Mouse (Mus musculus): ENCODE measurements around the gene Hc. TPM values are rescaled to one million over a fixed set of nuclear protein-coding genes. Genes with fewer than 3 reads are reported as not detected.

The Hc gene
- polyA plus RNA-seq, 1 experiment from 2014 or later, result not detected

DNA sequence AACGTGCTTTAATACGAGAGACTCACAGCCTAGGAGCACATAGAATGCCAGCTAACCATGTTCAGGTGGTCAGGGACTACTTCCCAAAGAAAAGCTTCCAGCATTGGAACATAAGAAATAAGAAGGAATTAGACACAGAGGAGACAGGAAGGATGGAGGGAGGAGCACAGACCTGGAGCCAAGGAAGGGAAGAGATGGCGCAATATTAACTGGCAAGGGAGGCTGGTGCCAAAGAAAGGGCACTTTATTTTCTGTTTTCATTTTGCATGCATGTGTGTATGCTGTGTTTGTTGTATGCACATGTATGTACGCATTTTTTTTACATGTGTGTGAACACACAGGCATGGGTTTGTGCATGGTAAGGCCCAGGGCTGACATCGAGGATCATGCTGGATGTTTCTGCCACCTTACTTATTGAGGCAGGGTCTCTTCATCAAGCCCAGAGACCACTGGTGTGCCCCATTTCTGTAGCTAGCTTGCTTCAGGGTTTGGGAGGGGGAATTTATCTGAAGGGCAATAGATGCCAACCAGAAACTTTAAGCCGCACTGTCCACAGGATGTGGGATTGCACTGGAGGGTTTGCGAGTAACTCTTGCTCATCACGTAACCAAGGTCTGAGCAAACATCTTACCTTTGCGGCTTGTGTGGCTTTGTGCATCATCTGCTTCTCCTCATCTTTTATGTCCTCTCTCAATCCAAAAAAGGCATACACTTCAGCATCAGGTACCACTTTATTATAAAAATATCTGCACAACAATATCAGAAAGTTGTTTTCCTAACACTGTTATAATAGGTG is 22.5 kb downstream of the Hc start:
- Histone ChIP-seq H3K4me2 (ENCODE audit: low read depth, low read length) (no peak overlapping the region), H3K9me3 (ENCODE audit: control insufficient read depth, low read length) (peaks cover 6% of the 10 kb centered on the region; the same call in 1 of the 2 replicates), H3K4me3 (ENCODE audit: low read depth, low read length) (no peak overlapping the region), H3K4me1 (ENCODE audit: control insufficient read depth, insufficient read depth, low read length) (no peaks in the 10 kb centered on the region), H3K9ac (ENCODE audit: low read depth, low read length) (no peak overlapping the region), H3K27me3 (replicated peaks; ENCODE audit: control insufficient read depth, insufficient read depth, low read length) (no peaks in the 10 kb centered on the region), H3K27ac (replicated peaks; ENCODE audit: low read depth, low read length) (no peak overlapping the region), H3K36me3 (ENCODE audit: control insufficient read depth, insufficient read depth, low read length) (no peaks in the 10 kb centered on the region)
- no peak for ATAC-seq (ENCODE audit: low read depth)
- WGBS, result 87% methylated on average over 9 of the region's 9 CpGs
- no peak for DNase-seq (ENCODE audit: low spot score)

DNA sequence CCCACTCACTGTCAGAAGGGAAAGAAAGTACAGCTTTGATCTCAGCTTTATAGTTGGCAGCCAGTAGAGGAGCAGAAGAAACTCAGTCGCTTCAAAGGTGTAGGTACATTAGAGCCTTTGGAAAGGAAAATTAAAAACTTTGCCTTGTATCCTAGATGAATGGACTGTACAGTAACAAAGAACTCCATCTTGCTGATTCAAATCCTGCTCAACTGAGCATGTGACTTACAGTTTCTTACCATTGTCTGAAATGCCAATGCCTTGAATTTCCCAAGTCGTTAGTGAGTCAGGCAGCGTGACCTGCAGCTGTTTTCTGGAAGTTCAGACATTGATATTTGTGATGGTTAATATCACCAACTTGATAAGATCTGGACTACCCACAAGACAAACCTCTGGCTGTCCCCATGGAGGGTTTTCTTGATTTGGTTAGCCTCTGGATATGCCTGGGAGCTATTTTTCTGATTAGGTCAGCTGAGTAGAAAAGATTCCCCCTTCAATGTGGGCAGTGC is 36.5 kb downstream of the Hc start:
- Histone ChIP-seq H3K9ac (ENCODE audit: low read depth, low read length) (no peak overlapping the region), H3K4me3 (ENCODE audit: low read depth, low read length) (no peak overlapping the region), H3K27ac (replicated peaks; ENCODE audit: low read depth, low read length) (no peak overlapping the region), H3K27me3 (replicated peaks; ENCODE audit: control insufficient read depth, insufficient read depth, low read length) (no peaks in the 10 kb centered on the region), H3K36me3 (ENCODE audit: control insufficient read depth, insufficient read depth, low read length) (no peaks in the 10 kb centered on the region), H3K4me2 (ENCODE audit: low read depth, low read length) (no peak overlapping the region), H3K4me1 (ENCODE audit: control insufficient read depth, insufficient read depth, low read length) (no peaks in the 10 kb centered on the region), H3K9me3 (ENCODE audit: control insufficient read depth, low read length) (no peaks in the 10 kb centered on the region)
- WGBS, result 82% methylated on average over 3 of the region's 3 CpGs
- DNase-seq (ENCODE audit: low spot score), result no peak
- ATAC-seq (ENCODE audit: low read depth), result no peak

- H3K36me3 ChIP-seq (ENCODE audit: control insufficient read depth, insufficient read depth, low read length), result no peaks in the 10 kb centered on the region
- H3K9ac ChIP-seq (ENCODE audit: low read depth, low read length), result no peak overlapping the region
- H3K27ac ChIP-seq (replicated peaks; ENCODE audit: low read depth, low read length), result no peak overlapping the region
- no peaks in the 10 kb centered on the region for H3K27me3 ChIP-seq (replicated peaks; ENCODE audit: control insufficient read depth, insufficient read depth, low read length)
- 76% methylated on average over 5 of the region's 5 CpGs for WGBS
- DNase-seq (ENCODE audit: low spot score), result no peak
- H3K4me1 ChIP-seq (ENCODE audit: control insufficient read depth, insufficient read depth, low read length), result no peaks in the 10 kb centered on the region
- no peak overlapping the region for H3K4me2 ChIP-seq (ENCODE audit: low read depth, low read length)
- H3K9me3 ChIP-seq (ENCODE audit: control insufficient read depth, low read length), result no peaks in the 10 kb centered on the region
- ATAC-seq (ENCODE audit: low read depth), result no peak
- no peak overlapping the region for H3K4me3 ChIP-seq (ENCODE audit: low read depth, low read length)
Measured at GRCm38 (mm10) chr2:35021806-35022205, 39.4 kb downstream of the Hc start.

DNA sequence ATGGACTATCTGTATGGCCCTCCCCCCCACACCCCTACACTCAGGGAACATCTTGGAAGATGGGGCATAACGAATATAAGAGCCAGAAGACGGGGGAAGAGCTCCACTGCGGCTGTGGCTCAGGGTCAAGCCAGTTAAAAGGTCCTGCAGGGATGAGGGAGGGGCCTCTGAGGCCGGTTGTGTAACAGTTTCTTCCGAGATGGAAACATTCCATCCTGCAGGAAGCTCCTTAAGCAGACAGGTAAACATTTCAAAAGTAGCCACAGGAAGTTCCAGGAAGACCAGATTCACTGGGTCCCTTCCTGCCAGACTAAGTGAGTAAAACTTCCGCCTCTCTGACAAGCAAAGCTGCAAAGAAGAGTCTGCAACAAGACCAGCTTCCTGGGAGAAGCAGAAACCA is 45.4 kb downstream of the Hc start:
- no peak overlapping the region for H3K4me2 ChIP-seq (ENCODE audit: low read depth, low read length)
- no peak for DNase-seq (ENCODE audit: low spot score)
- WGBS, result 27% methylated on average over 6 of the region's 6 CpGs
- no peaks in the 10 kb centered on the region for H3K4me1 ChIP-seq (ENCODE audit: control insufficient read depth, insufficient read depth, low read length)
- no peaks in the 10 kb centered on the region for H3K27me3 ChIP-seq (replicated peaks; ENCODE audit: control insufficient read depth, insufficient read depth, low read length)
- no peaks in the 10 kb centered on the region for H3K9me3 ChIP-seq (ENCODE audit: control insufficient read depth, low read length)
- no peaks in the 10 kb centered on the region for H3K36me3 ChIP-seq (ENCODE audit: control insufficient read depth, insufficient read depth, low read length)
- H3K27ac ChIP-seq (replicated peaks; ENCODE audit: low read depth, low read length), result no peak overlapping the region
- H3K4me3 ChIP-seq (ENCODE audit: low read depth, low read length), result no peak overlapping the region
- no peak overlapping the region for H3K9ac ChIP-seq (ENCODE audit: low read depth, low read length)
- ATAC-seq (ENCODE audit: low read depth), result no peak

DNA sequence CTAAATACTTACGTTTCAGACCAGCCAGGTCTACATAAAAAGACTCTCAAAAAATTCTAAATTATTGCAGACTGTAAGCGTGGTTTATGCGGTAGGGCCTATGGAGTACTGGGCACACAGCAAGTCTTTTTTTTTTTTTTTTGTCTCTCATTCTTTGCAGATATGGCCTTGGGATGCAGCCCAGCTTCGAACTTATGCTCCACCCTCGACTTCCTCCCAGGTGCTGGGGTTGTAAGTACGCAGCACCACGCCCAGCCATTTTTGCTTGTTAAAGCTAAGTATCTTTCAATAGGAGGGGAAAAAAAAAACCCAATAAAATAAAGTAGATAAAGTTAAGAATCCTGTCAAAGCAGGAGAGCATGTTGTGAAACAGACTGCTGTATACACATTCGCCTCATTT is 49.6 kb downstream of the Hc start:
- H3K9ac ChIP-seq (ENCODE audit: low read depth, low read length), result no peak overlapping the region
- ATAC-seq (ENCODE audit: low read depth) (no peak), DNase-seq (ENCODE audit: low spot score) (no peak)
- H3K4me2 ChIP-seq (ENCODE audit: low read depth, low read length), result no peak overlapping the region
- H3K36me3 ChIP-seq (ENCODE audit: control insufficient read depth, insufficient read depth, low read length), result no peaks in the 10 kb centered on the region
- H3K27me3 ChIP-seq (replicated peaks; ENCODE audit: control insufficient read depth, insufficient read depth, low read length), result no peaks in the 10 kb centered on the region
- no peaks in the 10 kb centered on the region for H3K9me3 ChIP-seq (ENCODE audit: control insufficient read depth, low read length)
- H3K27ac ChIP-seq (replicated peaks; ENCODE audit: low read depth, low read length), result no peak overlapping the region
- no peaks in the 10 kb centered on the region for H3K4me1 ChIP-seq (ENCODE audit: control insufficient read depth, insufficient read depth, low read length)
- WGBS, result 90% methylated on average over 8 of the region's 8 CpGs
- no peak overlapping the region for H3K4me3 ChIP-seq (ENCODE audit: low read depth, low read length)

GRCm38 (mm10) chr2:34998956-34999355 is 62.3 kb downstream of the Hc start:
- Histone ChIP-seq H3K27me3 (replicated peaks; ENCODE audit: control insufficient read depth, insufficient read depth, low read length) (no peaks in the 10 kb centered on the region), H3K36me3 (ENCODE audit: control insufficient read depth, insufficient read depth, low read length) (no peaks in the 10 kb centered on the region), H3K4me1 (ENCODE audit: control insufficient read depth, insufficient read depth, low read length) (no peaks in the 10 kb centered on the region), H3K27ac (replicated peaks; ENCODE audit: low read depth, low read length) (no peak overlapping the region), H3K4me2 (ENCODE audit: low read depth, low read length) (no peak overlapping the region), H3K9ac (ENCODE audit: low read depth, low read length) (no peak overlapping the region), H3K9me3 (ENCODE audit: control insufficient read depth, low read length) (no peaks in the 10 kb centered on the region), H3K4me3 (ENCODE audit: low read depth, low read length) (no peak overlapping the region)
- no peak for DNase-seq (ENCODE audit: low spot score)
- 83% methylated on average over 9 of the region's 9 CpGs for WGBS
- ATAC-seq (ENCODE audit: low read depth), result no peak

GRCm38 (mm10) chr2:34996506-34996905 is 64.7 kb downstream of the Hc start:
- no peaks in the 10 kb centered on the region for H3K27me3 ChIP-seq (replicated peaks; ENCODE audit: control insufficient read depth, insufficient read depth, low read length)
- peaks cover 10% of the 10 kb centered on the region for H3K4me1 ChIP-seq (ENCODE audit: control insufficient read depth, insufficient read depth, low read length)
- DNase-seq (ENCODE audit: low spot score) (no peak), ATAC-seq (ENCODE audit: low read depth) (no peak)
- no peaks in the 10 kb centered on the region for H3K9me3 ChIP-seq (ENCODE audit: control insufficient read depth, low read length)
- no peak overlapping the region for H3K4me3 ChIP-seq (ENCODE audit: low read depth, low read length)
- H3K9ac ChIP-seq (ENCODE audit: low read depth, low read length), result no peak overlapping the region
- H3K4me2 ChIP-seq (ENCODE audit: low read depth, low read length), result no peak overlapping the region
- H3K27ac ChIP-seq (replicated peaks; ENCODE audit: low read depth, low read length), result no peak overlapping the region
- WGBS, result 80% methylated on average over 5 of the region's 5 CpGs
- H3K36me3 ChIP-seq (ENCODE audit: control insufficient read depth, insufficient read depth, low read length), result no peaks in the 10 kb centered on the region

GRCm38 (mm10) chr2:34993696-34994356 is 67.4 kb downstream of the Hc start:
- H3K36me3 ChIP-seq (ENCODE audit: control insufficient read depth, insufficient read depth, low read length), result no peaks in the 10 kb centered on the region
- no peak overlapping the region for H3K9ac ChIP-seq (ENCODE audit: low read depth, low read length)
- no peak overlapping the region for H3K27ac ChIP-seq (replicated peaks; ENCODE audit: low read depth, low read length)
- no peak for DNase-seq (ENCODE audit: low spot score)
- WGBS, result 79% methylated on average over 5 of the region's 5 CpGs
- peaks cover 10% of the 10 kb centered on the region for H3K4me1 ChIP-seq (ENCODE audit: control insufficient read depth, insufficient read depth, low read length)
- H3K9me3 ChIP-seq (ENCODE audit: control insufficient read depth, low read length), result no peaks in the 10 kb centered on the region
- ATAC-seq (ENCODE audit: low read depth), result no peak
- H3K27me3 ChIP-seq (replicated peaks; ENCODE audit: control insufficient read depth, insufficient read depth, low read length), result no peaks in the 10 kb centered on the region
- H3K4me2 ChIP-seq (ENCODE audit: low read depth, low read length), result no peak overlapping the region
- H3K4me3 ChIP-seq (ENCODE audit: low read depth, low read length), result no peak overlapping the region
